Mouse (Mus musculus) stomach, embryonic 16.5 days (tissue): Measurements from ENCODE around the gene Emilin3. TPM values are rescaled to one million over a fixed set of nuclear protein-coding genes. Genes with fewer than 3 reads are reported as not detected.

Source experiments
- ATAC-seq: fragments of 200-750 bp; cut with Nextera tagmentation; 2 replicates; pipeline ENCODE4 v1.8.0; 2017; ENCODE audit warnings: moderate number of reproducible peaks, moderate TSS enrichment; ENCODE audit not compliant: insufficient read depth, low FRiP score
- H3K27ac ChIP-seq: fragments of 300-500 bp; sonication (generic); 2 replicates; pipeline ENCODE4 v1.5.1; 2014; ENCODE audit warnings: low read length
- H3K27me3 ChIP-seq: fragments of 300-500 bp; sonication (generic); 2 replicates; pipeline ENCODE4 v1.6.1; 2014; ENCODE audit warnings: low read length, control low read depth, mixed read lengths; ENCODE audit not compliant: control insufficient read depth, insufficient read depth
- H3K36me3 ChIP-seq: fragments of 300-500 bp; sonication (generic); 2 replicates; pipeline ENCODE4 v1.6.1; 2014; ENCODE audit warnings: low read length; ENCODE audit not compliant: control insufficient read depth, insufficient read depth
- H3K4me1 ChIP-seq: fragments of 300-500 bp; sonication (generic); 2 replicates; pipeline ENCODE4 v1.6.1; 2014; ENCODE audit warnings: low read length, control low read depth, mixed read lengths; ENCODE audit not compliant: control insufficient read depth, insufficient read depth
- H3K4me2 ChIP-seq: fragments of 300-500 bp; sonication (generic); 2 replicates; pipeline ENCODE4 v1.6.1; 2014; ENCODE audit warnings: low read depth, low read length, mixed read lengths
- H3K4me3 ChIP-seq: fragments of 300-500 bp; sonication (generic); replicated peaks from 2 replicates; pipeline ENCODE4 v1.5.1; 2014; ENCODE audit warnings: mild to moderate bottlenecking, low read length
- H3K9ac ChIP-seq: fragments of 300-500 bp; sonication (generic); 2 replicates; pipeline ENCODE4 v1.6.1; 2014; ENCODE audit warnings: low read length
- H3K9me3 ChIP-seq: fragments of 300-500 bp; sonication (generic); replicated peaks from 2 replicates; pipeline ENCODE4 v1.6.1; 2016; ENCODE audit warnings: low read length, control low read depth; ENCODE audit not compliant: control insufficient read depth
- WGBS: fragments of 180-500 bp; shearing (Covaris S2); extraction: QIAGEN DNeasy Blood & Tissue Kit; methylation state at CpG from one replicate; pipeline ENCODE4 v1.1.7; 2014; 5-methylcytosine and 5-hydroxymethylcytosine counted together
- polyA plus RNA-seq: library from polyadenylated mRNA; unstranded; fragments of >200 nt; fragmentation: Nextera tagmentation; extraction: Ambion mirVana; gene quantifications from 2 replicates; pipeline ENCODE4 v1.2.1, GENCODE M21; 2015

The Emilin3 gene
- polyA plus RNA-seq, 1 experiment from 2014 or later: 25.3 TPM

GRCm38 (mm10) chr2:160921285-160921684 is 9.2 kb upstream of the Emilin3 start:
- no peak overlapping the region for H3K4me2 ChIP-seq
- H3K9ac ChIP-seq: no peak overlapping the region
- H3K4me3 ChIP-seq: no peak overlapping the region
- 0 out of 2 replicates have a peak, but pooled peaks cover 2% of the 10 kb centered on the region for H3K4me1 ChIP-seq
- no peaks in the 10 kb centered on the region for H3K27me3 ChIP-seq
- ATAC-seq: no peak
- WGBS: 39% methylated on average over 6 of the region's 7 CpGs
- H3K27ac ChIP-seq: no peak overlapping the region
- H3K9me3 ChIP-seq: no peaks in the 10 kb centered on the region
- H3K36me3 ChIP-seq: no peaks in the 10 kb centered on the region

- Histone ChIP-seq H3K27me3 (no peaks in the 10 kb centered on the region), H3K9me3 (no peaks in the 10 kb centered on the region), H3K9ac (no peak overlapping the region), H3K4me1 (peaks cover 11% of the 10 kb centered on the region; the same call in 1 of the 2 replicates), H3K4me3 (no peak overlapping the region), H3K36me3 (no peaks in the 10 kb centered on the region), H3K4me2 (no peak overlapping the region), H3K27ac (no peak overlapping the region)
- WGBS: 71% methylated on average over 2 of the region's 2 CpGs
- ATAC-seq: no peak
These were observed 6.7 kb upstream of the Emilin3 start for GRCm38 (mm10) chr2:160918930-160919215.

- no peak for ATAC-seq
- no peaks in the 10 kb centered on the region for H3K9me3 ChIP-seq
These were observed 6.2 kb upstream of the Emilin3 start for GRCm38 (mm10) chr2:160918154-160918929.

GRCm38 (mm10) chr2:160917313-160917712 is 5.2 kb upstream of the Emilin3 start:
- Histone ChIP-seq H3K9ac (no peak overlapping the region), H3K27me3 (peaks cover 8% of the 10 kb centered on the region; the same call in 1 of the 2 replicates), H3K4me2 (no peak overlapping the region), H3K4me3 (no peak overlapping the region), H3K36me3 (no peaks in the 10 kb centered on the region), H3K9me3 (no peaks in the 10 kb centered on the region), H3K27ac (no peak overlapping the region), H3K4me1 (peaks cover 11% of the 10 kb centered on the region; the same call in 1 of the 2 replicates)
- no peak for ATAC-seq
- WGBS: 92% methylated on average over 3 of the region's 3 CpGs

More at GRCm38 (mm10) chr2:160918154-160918929, 6.2 kb upstream of the Emilin3 start:
- Histone ChIP-seq H3K4me3 (no peak overlapping the region), H3K4me1 (peaks cover 11% of the 10 kb centered on the region; the same call in 1 of the 2 replicates), H3K27ac (no peak overlapping the region), H3K27me3 (no peaks in the 10 kb centered on the region), H3K36me3 (no peaks in the 10 kb centered on the region), H3K9ac (no peak overlapping the region), H3K4me2 (no peak overlapping the region)
- WGBS: 57% methylated on average over 8 of the region's 8 CpGs

GRCm38 (mm10) chr2:160916714-160917113 is 4.6 kb upstream of the Emilin3 start:
- H3K27ac ChIP-seq: peak overlapping the region; percentile 60; the same call in 1 of the 2 replicates
- WGBS: 84% methylated on average over 8 of the region's 8 CpGs

GRCm38 (mm10) chr2:160915821-160916610 is 3.9 kb upstream of the Emilin3 start:
- Histone ChIP-seq H3K4me3 (no peak overlapping the region), H3K27me3 (peaks cover 14% of the 10 kb centered on the region), H3K36me3 (no peaks in the 10 kb centered on the region), H3K4me2 (no peak overlapping the region), H3K27ac (peak overlapping the region; percentile 60; the same call in 1 of the 2 replicates), H3K9me3 (no peaks in the 10 kb centered on the region), H3K9ac (peak overlapping the region; percentile 22; the same call in 1 of the 2 replicates), H3K4me1 (peaks cover 11% of the 10 kb centered on the region; the same call in 1 of the 2 replicates)
- 55% methylated on average over 13 of the region's 13 CpGs for WGBS
- no peak for ATAC-seq

More at GRCm38 (mm10) chr2:160916714-160917113, 4.6 kb upstream of the Emilin3 start:
- Histone ChIP-seq H3K9ac (no peak overlapping the region), H3K9me3 (no peaks in the 10 kb centered on the region), H3K4me2 (no peak overlapping the region), H3K4me1 (peaks cover 11% of the 10 kb centered on the region; the same call in 1 of the 2 replicates), H3K27me3 (peaks cover 11% of the 10 kb centered on the region; the same call in 1 of the 2 replicates), H3K36me3 (no peaks in the 10 kb centered on the region), H3K4me3 (no peak overlapping the region)
- ATAC-seq: no peak

DNA sequence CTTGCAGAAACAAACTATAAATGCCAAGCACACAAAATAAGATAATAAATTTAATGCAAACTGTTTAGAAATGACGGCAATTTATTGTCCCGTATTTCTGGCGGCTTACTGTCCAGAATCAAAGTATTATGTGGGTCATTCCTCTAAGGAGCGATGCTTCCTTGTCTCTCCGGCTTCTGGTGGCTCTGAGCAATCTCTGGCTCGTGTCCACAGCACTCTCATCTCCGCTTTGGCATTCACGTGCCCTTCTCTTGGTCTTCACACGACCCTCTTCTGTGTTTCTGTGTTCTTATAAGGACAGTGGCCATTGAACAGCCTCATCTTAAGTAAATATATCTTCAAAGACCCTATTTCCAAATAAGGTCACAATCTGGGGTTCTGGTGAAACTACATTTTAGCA is 2.5 kb upstream of the Emilin3 start:
- Histone ChIP-seq H3K4me1 (peaks cover 11% of the 10 kb centered on the region; the same call in 1 of the 2 replicates), H3K27me3 (peaks cover 17% of the 10 kb centered on the region), H3K4me3 (no peak overlapping the region), H3K9me3 (no peaks in the 10 kb centered on the region), H3K27ac (peak overlapping the region; percentile 60; the same call in 1 of the 2 replicates), H3K9ac (no peak overlapping the region), H3K4me2 (no peak overlapping the region), H3K36me3 (no peaks in the 10 kb centered on the region)
- 65% methylated on average over 9 of the region's 9 CpGs for WGBS
- ATAC-seq: no peak

DNA sequence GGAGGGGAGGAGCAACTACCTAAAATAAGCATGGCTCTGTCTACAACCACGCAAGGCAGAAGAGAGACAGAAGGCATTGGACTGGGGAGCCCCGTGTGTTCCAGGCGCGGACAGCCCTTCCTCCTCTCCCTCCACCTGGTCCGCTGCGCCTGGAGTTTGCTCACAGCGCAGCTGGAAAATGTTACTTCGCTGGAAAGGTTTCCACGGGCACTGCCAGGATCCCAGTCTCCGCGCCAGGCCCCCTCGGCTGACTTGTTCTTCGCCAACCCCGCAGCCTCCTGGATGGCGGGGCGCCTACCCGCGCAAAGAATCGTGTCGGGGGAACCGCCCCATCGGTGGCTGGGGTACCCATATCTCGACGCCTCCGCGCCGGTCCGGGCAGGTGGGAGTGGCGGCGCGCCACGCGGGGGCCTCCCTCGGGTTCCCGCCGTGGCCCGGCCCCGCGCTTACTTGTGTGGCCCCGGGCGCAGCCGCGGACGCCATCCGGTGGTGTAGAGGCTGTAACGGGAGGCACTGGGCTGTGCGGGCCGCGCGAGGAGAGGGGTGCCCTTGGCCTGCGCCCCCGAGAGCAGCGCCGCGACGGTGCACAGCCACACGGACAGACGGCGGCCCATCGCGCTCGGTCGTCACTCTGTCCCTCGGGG is 448 bp downstream of the Emilin3 start:
- no peaks in the 10 kb centered on the region for H3K9me3 ChIP-seq
- H3K4me3 ChIP-seq: peak overlapping the region; percentile 51
- peak overlapping the region; percentile 78 for H3K9ac ChIP-seq
- H3K4me2 ChIP-seq: peak overlapping the region; percentile 83
- H3K4me1 ChIP-seq: peaks cover 11% of the 10 kb centered on the region; the same call in 1 of the 2 replicates
- peak overlapping the region; percentile 10; the same call in 1 of the 2 replicates for H3K27ac ChIP-seq
- peak; percentile 31; the same call in 1 of the 2 replicates for ATAC-seq
- H3K36me3 ChIP-seq: no peaks in the 10 kb centered on the region
- peaks cover 17% of the 10 kb centered on the region for H3K27me3 ChIP-seq
- WGBS: under 1% methylated on average over 59 of the region's 64 CpGs
